Mouse (Mus musculus) left cerebral cortex, postnatal 36 days (tissue): Measurements from ENCODE around the gene Vdac2. TPM values are rescaled to one million over a fixed set of nuclear protein-coding genes. Genes with fewer than 3 reads are reported as not detected.
A peak's percentile ranks its signal among the peaks of the same experiment; 100 is the strongest.

Experiments
- DNase-seq, 2 experiments: peaks; one replicate each; pipeline ENCODE4 v3.0.0; 2021 to 2022; ENCODE audit warnings: low spot score in 2 of 2, mixed read lengths in 1 of 2
- intact Hi-C: fragments of 180-260 bp; cut with DNase I; formaldehyde crosslinking; loops from one replicate; pipeline ENCODE4 v1.15.1; 2025
- total RNA-seq, 2 experiments: library from RNA; stranded (reverse); gene quantifications; 2 replicates each; pipeline ENCODE4 v1.2.3; 2021

Vdac2 gene
- total RNA-seq, 2 experiments from 2014 or later: 209 to 217 TPM

GRCm38 (mm10) chr14:21849524-21850418 is 24.7 kb downstream of the Vdac2 start:
- intact Hi-C loops: loop anchor here (2.0 to 10.0 kb wide), 5 partner anchors 15 to 727 kb away; partner anchors contain the start of genes Dusp13 and Samd8
- no peak for DNase-seq

- no peak for DNase-seq
- intact Hi-C loops: no loop called here
These were observed 25.5 kb downstream of the Vdac2 start for GRCm38 (mm10) chr14:21850419-21851127.

- DNase-seq: no peak
- intact Hi-C loops: no loop called here
These were observed 27.2 kb downstream of the Vdac2 start for GRCm38 (mm10) chr14:21851996-21852791.

GRCm38 (mm10) chr14:21853456-21854109 is 28.5 kb downstream of the Vdac2 start:
- peak; percentile 60 to 61 for DNase-seq
- intact Hi-C loops: loop anchor here (1.0 kb wide), 1 partner anchor 36 kb away; no protein-coding TSS in a partner anchor

- intact Hi-C loops: no loop called here
- no peak for DNase-seq
These were observed 29.2 kb downstream of the Vdac2 start for GRCm38 (mm10) chr14:21854271-21854670.

- no peak for DNase-seq
- intact Hi-C loops: no loop called here
These were observed 30.9 kb downstream of the Vdac2 start for GRCm38 (mm10) chr14:21855961-21856360.

GRCm38 (mm10) chr14:21856886-21857285 is 31.8 kb downstream of the Vdac2 start:
- intact Hi-C loops: no loop called here
- no peak for DNase-seq

GRCm38 (mm10) chr14:21866291-21866690 is 41.3 kb downstream of the Vdac2 start:
- intact Hi-C loops: no loop called here
- DNase-seq: no peak

GRCm38 (mm10) chr14:21866816-21867215 is 41.8 kb downstream of the Vdac2 start:
- no peak for DNase-seq
- intact Hi-C loops: no loop called here

- no peak for DNase-seq
- intact Hi-C loops: no loop called here
These were observed 65.4 kb downstream of the Vdac2 start for GRCm38 (mm10) chr14:21890430-21890829.

- intact Hi-C loops: no loop called here
- DNase-seq: no peak
These were observed 66.7 kb downstream of the Vdac2 start for GRCm38 (mm10) chr14:21891581-21892340.

- DNase-seq: no peak
- intact Hi-C loops: no loop called here
These were observed 67.3 kb downstream of the Vdac2 start for GRCm38 (mm10) chr14:21892341-21892659.

Other genes with a start within 250 kb of the Vdac2 start
- gene Dupd1, start 110.7 kb upstream of the Vdac2 start, total RNA-seq: under 1 TPM in 1 of 2 experiments, not detected in 1; 0.37 TPM
- gene Samd8, start 74.7 kb upstream of the Vdac2 start, total RNA-seq: 10 to 100 TPM; 80.4 TPM
- gene Dusp13, start 74.1 kb upstream of the Vdac2 start, total RNA-seq: not detected
- 10 to 100 TPM; 25.5 to 31.1 TPM for gene Comtd1, start 23.7 kb downstream of the Vdac2 start, total RNA-seq
- 1 to 10 TPM; 2.2 to 4.0 TPM for gene Zfp503, start 164.4 kb downstream of the Vdac2 start, total RNA-seq
- gene Lrmda, start 194.5 kb downstream of the Vdac2 start, total RNA-seq: under 1 TPM in 1 of 2 experiments, not detected in 1; 0.81 TPM